In genomic region chr5:147100180-147100579, GRCm38 (mm10) we compare ENCODE assay signal across 16 mouse cellular contexts.
"Had no signal": no experiment of that assay in that cellular context is flagged by ENCODE, and none has a peak within 500 bp of the region (broad histone marks: within the 10 kb centered on the region; RNA-seq: fewer than 3 reads in every experiment).

No protein-coding gene starts in this region.

- H3K27me3 ChIP-seq: neural tube, embryonic 12.5 days; neural tube, embryonic 13.5 days; neural tube, embryonic 15.5 days; stomach, embryonic 15.5 days had no signal

- H3K9ac ChIP-seq: neural tube, embryonic 12.5 days; neural tube, embryonic 13.5 days; neural tube, embryonic 15.5 days; stomach, embryonic 15.5 days had no signal

- H3K4me1 ChIP-seq: neural tube, embryonic 12.5 days; neural tube, embryonic 13.5 days; neural tube, embryonic 15.5 days; stomach, embryonic 15.5 days had no signal

- H3K4me3 ChIP-seq: neural tube, embryonic 12.5 days; neural tube, embryonic 13.5 days; neural tube, embryonic 15.5 days; stomach, embryonic 15.5 days had no signal

- H3K27ac ChIP-seq: neural tube, embryonic 12.5 days; neural tube, embryonic 13.5 days; neural tube, embryonic 15.5 days; stomach, embryonic 15.5 days; stomach, postnatal 0 days had no signal

- H3K9me3 ChIP-seq: neural tube, embryonic 12.5 days; neural tube, embryonic 13.5 days; neural tube, embryonic 15.5 days; stomach, embryonic 15.5 days had no signal

- H3K4me2 ChIP-seq: neural tube, embryonic 12.5 days; neural tube, embryonic 13.5 days; neural tube, embryonic 15.5 days; stomach, embryonic 15.5 days had no signal

- DNase-seq: right cerebral cortex, adult 18-20 months; right cerebral cortex, postnatal 14 days; right cerebral cortex, postnatal 25 days; right cerebral cortex, postnatal 4 days; spleen, adult 18-20 months; thymus, adult 18-20 months; thymus, adult 2 months; thymus, postnatal 14 days; thymus, postnatal 25 days; thymus, postnatal 36 days; thymus, postnatal 4 days had no signal
